Mouse (Mus musculus) midbrain, embryonic 10.5 days (tissue): ENCODE data around the gene Pappa2. TPM values are rescaled to one million over a fixed set of nuclear protein-coding genes. Genes with fewer than 3 reads are reported as not detected.

Experiments
- DNase-seq: peaks from one replicate; pipeline ENCODE4 v3.0.0-alpha.2; 2017; ENCODE audit warnings: low spot score
- H3K27ac ChIP-seq: fragments of 300-500 bp; sonication (generic); replicated peaks from 2 replicates; pipeline ENCODE4 v1.5.1; 2016; ENCODE audit warnings: mild to moderate bottlenecking
- H3K27me3 ChIP-seq: fragments of 300-500 bp; sonication (generic); 2 replicates; pipeline ENCODE4 v1.6.1; 2016; ENCODE audit warnings: low read depth, mild to moderate bottlenecking; ENCODE audit not compliant: poor library complexity, severe bottlenecking
- H3K36me3 ChIP-seq: fragments of 300-500 bp; sonication (generic); 2 replicates; pipeline ENCODE4 v1.6.1; 2016; ENCODE audit warnings: mild to moderate bottlenecking, moderate library complexity
- H3K4me1 ChIP-seq: fragments of 300-500 bp; sonication (generic); 2 replicates; pipeline ENCODE4 v1.6.1; 2016
- H3K4me3 ChIP-seq: fragments of 300-500 bp; sonication (generic); 2 replicates; pipeline ENCODE4 v1.5.1; 2016; ENCODE audit warnings: mild to moderate bottlenecking, moderate library complexity
- H3K9me3 ChIP-seq: fragments of 300-500 bp; sonication (generic); replicated peaks from 2 replicates; pipeline ENCODE4 v1.6.1; 2016; ENCODE audit warnings: mild to moderate bottlenecking
- WGBS: fragments of 180-500 bp; shearing (Covaris S2); methylation state at CpG from one replicate; pipeline ENCODE4 v1.1.7; 2016; 5-methylcytosine and 5-hydroxymethylcytosine counted together
- polyA plus RNA-seq: library from polyadenylated mRNA; unstranded; fragments of >200 nt; fragmentation: Nextera tagmentation; extraction: Ambion mirVana; gene quantifications from 2 replicates; pipeline ENCODE4 v1.2.1, GENCODE M21; 2016

Pappa2 gene
- polyA plus RNA-seq, 1 experiment from 2014 or later, result 1.1 TPM

GRCm38 (mm10) chr1:158739132-158739919 is 241.0 kb downstream of the Pappa2 start:
- Histone ChIP-seq H3K27me3 (no peaks in the 10 kb centered on the region), H3K27ac (no peak overlapping the region; the same call in 1 of the 2 replicates), H3K9me3 (no peaks in the 10 kb centered on the region), H3K4me3 (no peak overlapping the region), H3K36me3 (no peaks in the 10 kb centered on the region), H3K4me1 (peaks cover 21% of the 10 kb centered on the region)
- no peak for DNase-seq
- WGBS, result 31% methylated on average over 5 of the region's 5 CpGs

GRCm38 (mm10) chr1:158732868-158733496 is 247.3 kb downstream of the Pappa2 start:
- H3K9me3 ChIP-seq, result no peaks in the 10 kb centered on the region
- no peak overlapping the region for H3K27ac ChIP-seq
- 70% methylated on average over 4 of the region's 4 CpGs for WGBS
- DNase-seq, result no peak
- H3K36me3 ChIP-seq, result no peaks in the 10 kb centered on the region
- no peaks in the 10 kb centered on the region for H3K27me3 ChIP-seq
- no peaks in the 10 kb centered on the region for H3K4me1 ChIP-seq
- H3K4me3 ChIP-seq, result no peak overlapping the region

GRCm38 (mm10) chr1:158713301-158714095 is 266.8 kb downstream of the Pappa2 start:
- Histone ChIP-seq H3K4me1 (peaks cover 16% of the 10 kb centered on the region), H3K4me3 (no peak overlapping the region), H3K27ac (no peak overlapping the region), H3K9me3 (no peaks in the 10 kb centered on the region), H3K27me3 (no peaks in the 10 kb centered on the region), H3K36me3 (no peaks in the 10 kb centered on the region)
- peak; percentile 17 for DNase-seq
- WGBS, result 29% methylated on average over 5 of the region's 5 CpGs

GRCm38 (mm10) chr1:158701336-158701735 is 279.0 kb downstream of the Pappa2 start:
- DNase-seq, result no peak
- Histone ChIP-seq H3K4me1 (no peaks in the 10 kb centered on the region), H3K27me3 (no peaks in the 10 kb centered on the region), H3K27ac (no peak overlapping the region), H3K9me3 (no peaks in the 10 kb centered on the region), H3K4me3 (no peak overlapping the region), H3K36me3 (no peaks in the 10 kb centered on the region)
- 94% methylated on average over 1 of the region's 1 CpGs for WGBS

- DNase-seq, result no peak
- H3K27me3 ChIP-seq, result no peaks in the 10 kb centered on the region
- WGBS, result 87% methylated on average over 2 of the region's 2 CpGs
- no peaks in the 10 kb centered on the region for H3K36me3 ChIP-seq
- no peak overlapping the region for H3K27ac ChIP-seq
- no peak overlapping the region for H3K4me3 ChIP-seq
- H3K9me3 ChIP-seq, result no peaks in the 10 kb centered on the region
- H3K4me1 ChIP-seq, result no peaks in the 10 kb centered on the region
Observed at GRCm38 (mm10) chr1:158700147-158700546, 280.1 kb downstream of the Pappa2 start.

- H3K4me3 ChIP-seq, result no peak overlapping the region
- H3K27me3 ChIP-seq, result no peaks in the 10 kb centered on the region
- 85% methylated on average over 2 of the region's 2 CpGs for WGBS
- H3K4me1 ChIP-seq, result no peaks in the 10 kb centered on the region
- no peak for DNase-seq
- H3K27ac ChIP-seq, result no peak overlapping the region
- no peaks in the 10 kb centered on the region for H3K36me3 ChIP-seq
- no peaks in the 10 kb centered on the region for H3K9me3 ChIP-seq
Observed at GRCm38 (mm10) chr1:158699276-158699675, 281.0 kb downstream of the Pappa2 start.

- Histone ChIP-seq H3K4me3 (no peak overlapping the region), H3K27ac (no peak overlapping the region), H3K4me1 (no peaks in the 10 kb centered on the region), H3K36me3 (no peaks in the 10 kb centered on the region), H3K27me3 (no peaks in the 10 kb centered on the region), H3K9me3 (no peaks in the 10 kb centered on the region)
- DNase-seq, result no peak
- WGBS, result 89% methylated on average over 10 of the region's 10 CpGs
Observed at GRCm38 (mm10) chr1:158697859-158698569, 282.3 kb downstream of the Pappa2 start.

- Histone ChIP-seq H3K27me3 (no peaks in the 10 kb centered on the region), H3K36me3 (no peaks in the 10 kb centered on the region), H3K4me1 (no peaks in the 10 kb centered on the region), H3K27ac (no peak overlapping the region), H3K9me3 (no peaks in the 10 kb centered on the region), H3K4me3 (no peak overlapping the region)
- WGBS, result 80% methylated on average over 3 of the region's 3 CpGs
- no peak for DNase-seq
Observed at GRCm38 (mm10) chr1:158697423-158697822, 282.9 kb downstream of the Pappa2 start.

- Histone ChIP-seq H3K9me3 (no peaks in the 10 kb centered on the region), H3K27me3 (no peaks in the 10 kb centered on the region), H3K4me3 (no peak overlapping the region), H3K27ac (no peak overlapping the region), H3K4me1 (no peaks in the 10 kb centered on the region), H3K36me3 (peaks cover 37% of the 10 kb centered on the region)
- no peak for DNase-seq
- WGBS, result 69% methylated on average over 1 of the region's 1 CpGs
Observed at GRCm38 (mm10) chr1:158687726-158688125, 292.6 kb downstream of the Pappa2 start.

- H3K4me1 ChIP-seq, result no peaks in the 10 kb centered on the region
- no peaks in the 10 kb centered on the region for H3K9me3 ChIP-seq
- 51% methylated on average over 3 of the region's 3 CpGs for WGBS
- peaks cover 17% of the 10 kb centered on the region for H3K36me3 ChIP-seq
- peak; percentile 52 for DNase-seq
- no peaks in the 10 kb centered on the region for H3K27me3 ChIP-seq
- H3K27ac ChIP-seq, result no peak overlapping the region
- no peak overlapping the region for H3K4me3 ChIP-seq
Observed at GRCm38 (mm10) chr1:158669971-158670592, 310.2 kb downstream of the Pappa2 start.

- Histone ChIP-seq H3K36me3 (peaks cover 16% of the 10 kb centered on the region; the same call in 1 of the 2 replicates), H3K27ac (no peak overlapping the region), H3K4me3 (no peak overlapping the region), H3K9me3 (no peaks in the 10 kb centered on the region), H3K27me3 (no peaks in the 10 kb centered on the region), H3K4me1 (no peaks in the 10 kb centered on the region)
- WGBS, result 84% methylated on average over 3 of the region's 3 CpGs
- no peak for DNase-seq
Observed at GRCm38 (mm10) chr1:158666001-158666400, 314.3 kb downstream of the Pappa2 start.
